Mouse (Mus musculus) urinary bladder, postnatal 25 days (tissue): ENCODE measurements around the gene Sh3gl1.
A peak's percentile ranks its signal among the peaks of the same experiment; 100 is the strongest.
"Not testable (repeated sequence)": the region's sequence is repeated elsewhere in the genome, so short reads cannot be mapped to it uniquely, and the experiment has no call there.

Experiments
- DNase-seq: peaks from one replicate; pipeline ENCODE4 v3.0.0; 2022; ENCODE audit warnings: low spot score

Sh3gl1 gene

DNA sequence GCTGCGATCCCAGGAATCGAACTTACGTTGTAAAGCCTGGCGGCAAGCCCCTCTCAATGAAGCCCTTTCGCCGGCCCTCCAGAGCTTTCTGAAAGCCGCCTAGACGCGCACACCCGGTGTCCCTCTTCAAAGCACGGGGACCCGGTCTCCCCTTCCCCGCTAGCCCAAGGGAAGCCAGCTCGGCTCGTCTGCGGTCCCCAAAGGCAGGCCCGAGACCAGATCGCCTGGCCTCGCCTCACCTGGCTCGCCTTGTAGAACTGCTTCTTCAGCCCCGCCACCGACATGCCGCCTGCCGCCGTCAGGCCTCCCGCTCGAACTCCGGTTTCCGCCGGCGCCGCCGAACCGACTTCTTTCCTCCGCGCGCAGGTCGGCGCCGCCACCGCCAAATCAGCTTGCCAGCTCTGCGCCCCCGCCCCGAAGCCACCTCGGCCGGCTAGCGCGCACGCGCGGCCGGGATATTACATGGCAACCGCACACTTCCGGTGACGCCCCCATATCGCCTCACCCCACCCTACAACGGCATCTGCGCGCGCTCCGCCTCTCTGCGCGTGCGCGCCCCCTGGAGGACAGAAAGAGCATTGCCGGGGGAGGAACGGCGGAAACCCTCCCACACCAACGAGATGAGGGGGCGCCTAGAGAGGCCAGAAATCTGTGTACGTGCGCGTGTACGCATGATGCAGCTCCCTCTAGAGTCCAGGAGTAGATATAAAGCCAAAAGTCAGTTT is at the start of gene Sh3gl1:
Gene Sh3gl1, minus strand, starts transcription at position 460 of the 725 bp plus-strand sequence.
- DNase-seq = peak; percentile 99

DNA sequence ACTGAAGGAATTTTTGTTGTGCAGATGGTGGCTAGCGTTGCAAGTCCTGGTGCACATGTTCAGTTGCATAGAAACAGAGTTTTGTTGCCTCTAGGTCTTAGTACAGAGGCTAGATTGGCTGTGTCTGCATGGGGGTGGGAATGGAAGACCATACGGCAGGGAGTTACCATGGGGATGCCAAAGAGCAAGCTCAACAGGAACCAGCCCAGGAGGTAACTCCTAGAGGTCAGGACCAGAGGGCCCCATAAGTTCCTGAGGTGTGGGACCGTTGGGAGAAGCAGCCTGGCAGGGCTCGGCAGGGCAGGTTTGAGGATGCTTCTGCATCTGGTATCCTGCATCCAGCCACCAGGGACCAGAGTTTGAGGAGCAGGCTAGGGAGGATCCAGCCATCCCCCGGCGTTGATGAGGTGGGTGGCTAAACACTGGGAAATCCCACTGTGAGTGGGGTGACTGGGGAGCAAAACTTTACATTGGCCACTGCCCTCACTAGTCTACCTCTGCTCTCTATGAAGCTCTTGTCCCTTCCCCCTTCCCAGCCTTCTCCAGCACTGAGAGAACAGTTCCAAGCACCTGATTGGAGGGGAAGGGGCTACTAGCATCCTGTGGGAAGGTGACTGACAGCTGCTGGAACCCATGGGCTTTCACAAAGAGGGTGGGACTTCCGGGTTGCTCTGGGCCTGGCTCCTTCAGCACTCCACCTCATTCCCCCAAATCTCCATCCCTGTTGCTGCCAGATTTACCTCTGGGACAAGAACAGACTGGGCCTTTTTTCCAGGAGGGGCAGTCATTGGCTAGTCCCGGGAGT is 44.5 kb upstream of the Sh3gl1 start:
- no peak for DNase-seq

- no peak for DNase-seq
Observed at GRCm38 (mm10) chr17:56079921-56080320, 43.5 kb upstream of the Sh3gl1 start.

DNA sequence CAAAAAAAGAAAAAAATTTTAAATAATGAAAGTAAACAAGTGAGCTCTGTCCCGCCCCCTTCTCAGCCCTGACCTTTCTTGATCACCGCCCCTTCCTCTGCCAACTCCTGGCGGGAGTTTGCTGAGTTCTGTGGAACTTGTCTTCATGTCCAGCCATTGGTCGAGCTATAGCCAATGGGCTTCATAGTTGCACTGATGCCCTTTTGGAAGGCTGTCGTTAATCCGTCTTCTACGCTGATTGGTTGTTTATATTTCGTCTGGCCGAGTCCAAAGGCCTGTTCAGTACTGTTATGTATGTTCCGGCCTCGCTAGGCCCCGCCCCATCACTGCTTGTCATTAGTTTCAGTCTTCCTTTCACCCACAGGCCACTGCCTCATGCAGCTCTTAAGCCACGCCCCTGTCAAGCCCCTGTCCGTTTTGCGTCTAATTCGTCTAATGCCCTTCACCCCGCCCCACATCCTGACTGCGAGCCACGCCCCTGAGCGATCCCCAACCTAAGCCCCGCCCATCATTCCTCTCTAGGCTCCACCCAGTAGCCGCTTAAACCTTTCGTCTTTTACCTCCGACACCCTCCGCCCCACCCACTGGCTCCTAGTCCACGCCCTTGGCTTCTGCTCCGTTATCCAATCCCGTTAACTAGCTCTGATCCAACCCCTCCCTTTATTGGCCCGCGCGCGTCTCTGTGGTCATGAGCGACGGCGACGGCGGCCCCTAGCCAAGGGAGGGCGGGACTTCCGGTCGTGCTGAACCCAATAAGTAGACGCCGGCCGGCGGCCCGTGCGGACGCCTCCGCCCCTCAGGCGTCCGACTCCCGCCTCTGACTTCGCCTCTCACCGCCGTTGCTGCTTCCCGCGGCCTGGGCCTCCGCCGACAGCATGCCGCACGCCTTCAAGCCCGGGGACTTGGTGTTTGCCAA is 42.7 kb upstream of the Sh3gl1 start, which contains the start of gene Hdgfl2:
Gene Hdgfl2, plus strand, starts transcription at position 755 of the 916 bp plus-strand sequence.
- DNase-seq = peak; percentile 96

GRCm38 (mm10) chr17:56078361-56078760 is 41.9 kb upstream of the Sh3gl1 start:
- not testable (repeated sequence) for DNase-seq

GRCm38 (mm10) chr17:56077523-56077922 is 41.1 kb upstream of the Sh3gl1 start:
- no peak for DNase-seq

- peak; percentile 96 for DNase-seq
Observed at GRCm38 (mm10) chr17:56074827-56075208, 38.4 kb upstream of the Sh3gl1 start, which contains the start of gene Ubxn6. Ubxn6 (minus strand) TSS chr17:56075028.

DNA sequence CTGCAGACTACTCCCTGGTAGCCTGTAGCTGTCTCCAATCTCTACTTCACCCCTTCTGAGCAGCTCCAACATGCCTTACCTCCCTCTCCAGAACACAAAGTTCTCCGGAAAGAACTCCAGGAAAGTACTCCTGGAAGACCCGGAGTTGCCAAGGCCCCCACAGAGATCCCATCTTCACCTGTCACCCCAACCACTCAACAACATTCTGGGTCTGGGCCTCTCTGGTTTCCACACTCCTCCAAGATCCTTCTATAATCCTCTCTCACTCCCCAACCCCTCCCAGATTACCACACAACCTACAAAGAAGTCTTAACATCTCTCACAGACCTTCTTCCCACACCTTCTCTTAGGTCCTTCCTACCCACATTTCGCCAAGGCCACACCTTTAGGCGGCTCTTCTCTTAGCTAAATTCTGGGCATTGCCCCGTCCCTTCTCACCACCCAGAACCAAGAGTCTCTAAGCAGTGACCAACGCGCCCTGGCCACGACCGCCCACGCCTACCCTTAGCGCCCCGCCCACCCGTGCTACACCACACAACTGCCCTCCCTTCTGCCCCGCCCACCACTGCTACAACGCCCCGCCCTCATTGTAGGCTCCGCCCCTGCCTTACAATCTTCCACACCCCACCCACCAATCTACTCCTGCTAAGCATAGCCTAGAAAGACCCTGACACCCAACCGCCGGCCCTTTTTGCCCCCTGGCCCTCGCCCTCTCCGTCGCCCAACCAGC is 37.8 kb upstream of the Sh3gl1 start:
- peak; percentile 86 for DNase-seq

DNA sequence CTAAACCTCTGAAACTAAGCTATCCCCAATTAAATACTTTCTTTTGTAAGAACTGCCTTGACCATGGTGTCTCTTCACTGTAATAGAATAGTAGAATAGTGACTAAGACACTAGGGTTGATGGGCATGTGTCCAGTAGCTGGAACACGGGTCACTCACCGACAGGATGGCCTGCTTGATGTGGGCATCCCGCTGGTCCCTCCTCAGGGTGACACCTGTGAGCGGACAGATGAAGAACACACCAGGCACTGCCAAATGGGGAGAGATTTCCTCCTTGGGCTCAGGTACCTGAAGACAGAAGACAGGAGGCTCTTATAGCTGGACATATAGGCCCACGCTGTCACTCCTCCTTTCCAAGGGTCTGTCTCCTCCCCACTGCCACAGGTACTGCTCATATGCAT is 35.8 kb upstream of the Sh3gl1 start:
- no peak for DNase-seq

GRCm38 (mm10) chr17:56071126-56071525 is 34.7 kb upstream of the Sh3gl1 start:
- DNase-seq = no peak

- DNase-seq = no peak
Observed at GRCm38 (mm10) chr17:56069066-56069465, 32.6 kb upstream of the Sh3gl1 start.

DNA sequence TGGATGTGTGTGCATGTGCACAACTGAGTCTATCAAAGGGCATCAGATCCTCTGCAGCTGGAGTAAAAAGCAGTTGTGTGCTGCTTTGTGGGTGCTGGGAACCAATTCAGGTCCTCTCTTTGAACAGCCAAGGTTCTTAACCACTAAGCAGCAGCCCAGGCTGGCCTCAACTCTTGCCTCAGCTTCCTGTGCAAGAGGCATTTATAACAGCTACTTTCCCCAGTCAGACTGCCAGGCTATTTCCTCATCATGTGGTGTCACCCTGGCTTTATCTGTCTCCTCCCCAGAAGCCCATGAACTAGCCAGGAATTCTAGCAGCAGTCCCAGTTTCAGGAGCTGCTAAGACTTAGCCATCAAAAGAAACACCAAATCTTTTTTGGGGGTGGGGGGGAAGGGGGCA is 30.0 kb upstream of the Sh3gl1 start:
- no peak for DNase-seq

- DNase-seq = not testable (repeated sequence)
Observed at GRCm38 (mm10) chr17:56065715-56066114, 29.3 kb upstream of the Sh3gl1 start.

GRCm38 (mm10) chr17:56062081-56062480 is 25.6 kb upstream of the Sh3gl1 start:
- no peak for DNase-seq

GRCm38 (mm10) chr17:56057381-56058120 is 21.1 kb upstream of the Sh3gl1 start:
- DNase-seq = no peak

GRCm38 (mm10) chr17:56055945-56056678 is 19.7 kb upstream of the Sh3gl1 start:
- DNase-seq = no peak

- no peak for DNase-seq
Observed at GRCm38 (mm10) chr17:56054938-56055337, 18.5 kb upstream of the Sh3gl1 start.

DNA sequence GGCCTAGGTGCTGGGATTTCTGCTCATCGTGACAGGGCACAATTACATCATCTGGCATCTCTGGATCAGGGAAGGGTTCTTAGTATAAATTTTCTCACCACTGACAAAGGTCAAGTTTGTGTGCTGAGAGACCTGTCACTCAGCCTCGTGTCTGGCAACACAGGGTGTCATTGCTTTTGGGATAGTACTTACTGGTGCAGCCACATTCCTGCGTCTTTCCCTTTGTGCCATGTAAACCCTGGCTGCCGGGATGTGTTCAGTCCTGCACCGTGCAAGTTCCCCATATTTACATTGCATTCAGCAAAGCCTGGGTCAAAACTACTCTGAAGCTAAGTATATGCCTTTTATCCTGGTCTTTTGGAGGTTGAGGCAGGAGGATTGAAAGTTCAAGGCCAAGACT is 14.9 kb upstream of the Sh3gl1 start:
- no peak for DNase-seq

DNA sequence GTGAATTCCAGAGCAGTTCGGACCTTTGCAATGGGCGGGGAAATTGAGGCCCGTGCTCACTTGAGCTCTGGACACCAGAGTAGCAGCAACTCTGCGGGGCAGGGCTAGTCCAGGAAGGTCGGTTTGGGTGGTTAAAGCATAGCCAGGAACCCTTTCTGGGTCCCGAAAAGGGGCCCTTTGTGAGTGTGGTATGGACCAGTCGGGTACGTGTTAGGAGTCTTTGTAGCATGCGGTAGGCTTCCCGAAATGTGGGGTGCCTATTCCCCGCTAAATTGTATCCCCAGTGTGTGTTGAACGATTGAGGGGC is 4.4 kb upstream of the Sh3gl1 start:
- DNase-seq = no peak
